Mouse (Mus musculus): ENCODE data around the gene Smagp.

DNA sequence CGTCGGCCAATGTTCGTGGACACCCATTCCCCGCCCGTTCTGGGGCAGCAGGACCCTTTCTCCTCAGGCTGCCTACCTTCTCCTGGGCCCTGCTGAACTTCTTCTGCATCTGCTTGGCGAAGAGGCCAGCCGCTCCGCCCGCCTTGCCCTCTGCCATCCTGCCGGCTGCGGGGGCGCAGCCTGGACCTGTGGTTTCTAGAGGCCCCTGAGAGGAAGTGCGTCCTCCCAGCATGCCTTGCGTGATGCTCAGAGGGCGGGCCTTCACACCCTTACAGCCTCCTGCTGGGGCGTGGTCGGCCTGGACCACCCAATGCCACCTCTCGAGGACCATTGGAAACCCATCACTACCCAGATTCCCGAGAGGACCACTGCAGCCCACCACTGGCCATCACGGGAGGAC, 32.6 kb upstream of the Smagp start, which contains the start of gene Bin2:
- no peak for TF ChIP-seq CTCF (conservative IDR thresholded peaks at IDR 0.05; ENCODE audit: low read length)
- TF ChIP-seq NANOG (IDR thresholded peaks at IDR 0.05; ENCODE audit: borderline replicate concordance, low read length): no peak
- no peak for TF ChIP-seq POU5F1 (IDR thresholded peaks at IDR 0.05; ENCODE audit: borderline replicate concordance, low read length)
